Mouse (Mus musculus): ENCODE measurements around the gene Sacm1l. TPM values are rescaled to one million over a fixed set of nuclear protein-coding genes. Genes with fewer than 3 reads are reported as not detected.

The Sacm1l gene
- polyA plus RNA-seq, 1 experiment from 2014 or later = 36.7 TPM

- no peak overlapping the region for H3K9ac ChIP-seq
- no peak overlapping the region for H3K4me3 ChIP-seq
- H3K27ac ChIP-seq = no peak overlapping the region
- H3K36me3 ChIP-seq = peaks cover 60% of the 10 kb centered on the region
- H3K9me3 ChIP-seq (replicated peaks) = no peaks in the 10 kb centered on the region
- WGBS (ENCODE audit: insufficient replicate concordance) = 84% methylated on average over 5 of the region's 5 CpGs
- no peaks in the 10 kb centered on the region for H3K27me3 ChIP-seq (replicated peaks)
- H3K4me1 ChIP-seq = peaks cover 7% of the 10 kb centered on the region; the same call in 1 of the 2 replicates
- no peak for ATAC-seq
- no peak overlapping the region for H3K4me2 ChIP-seq
These were observed 18.6 kb upstream of the Sacm1l start for GRCm38 (mm10) chr9:123510926-123511325.

GRCm38 (mm10) chr9:123512482-123512881 is 17.1 kb upstream of the Sacm1l start:
- no peak for ATAC-seq
- no peak overlapping the region for H3K27ac ChIP-seq
- no peak overlapping the region for H3K4me2 ChIP-seq
- H3K9me3 ChIP-seq (replicated peaks) = no peaks in the 10 kb centered on the region
- H3K4me1 ChIP-seq = 0 out of 2 replicates have a peak, but pooled peaks cover 3% of the 10 kb centered on the region
- no peak overlapping the region for H3K4me3 ChIP-seq
- no peak overlapping the region for H3K9ac ChIP-seq
- H3K27me3 ChIP-seq (replicated peaks) = no peaks in the 10 kb centered on the region
- peaks cover 69% of the 10 kb centered on the region for H3K36me3 ChIP-seq
- WGBS (ENCODE audit: insufficient replicate concordance) = 79% methylated on average over 2 of the region's 2 CpGs

DNA sequence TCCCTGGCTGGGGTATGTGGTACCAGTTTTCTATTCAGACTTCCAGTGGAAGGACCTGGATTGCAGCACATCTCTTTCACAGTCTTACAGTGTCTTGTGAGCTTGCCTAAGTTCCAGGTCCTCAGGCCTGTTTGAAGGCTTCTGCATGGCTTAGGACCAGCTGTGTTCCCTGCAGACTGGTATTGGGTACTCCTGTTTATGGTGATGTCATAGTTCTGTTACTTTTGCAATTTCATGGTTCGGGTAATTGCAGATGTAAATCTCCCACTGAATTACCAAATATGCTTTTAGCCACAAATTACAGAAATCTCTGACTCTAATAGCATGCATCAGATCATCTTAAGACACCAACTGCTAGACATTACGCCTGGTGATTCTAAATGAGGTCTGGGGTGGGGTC is 14.5 kb upstream of the Sacm1l start:
- ATAC-seq = no peak
- Histone ChIP-seq H3K4me3 (no peak overlapping the region), H3K27me3 (replicated peaks) (no peaks in the 10 kb centered on the region), H3K9ac (no peak overlapping the region), H3K9me3 (replicated peaks) (no peaks in the 10 kb centered on the region), H3K4me1 (0 out of 2 replicates have a peak, but pooled peaks cover 7% of the 10 kb centered on the region), H3K4me2 (no peak overlapping the region), H3K36me3 (peaks cover 89% of the 10 kb centered on the region), H3K27ac (no peak overlapping the region)
- WGBS (ENCODE audit: insufficient replicate concordance) = 81% methylated on average over 2 of the region's 2 CpGs

- Histone ChIP-seq H3K27me3 (replicated peaks) (no peaks in the 10 kb centered on the region), H3K9me3 (replicated peaks) (no peaks in the 10 kb centered on the region), H3K9ac (no peak overlapping the region), H3K4me2 (no peak overlapping the region), H3K4me1 (peaks cover 10% of the 10 kb centered on the region; the same call in 1 of the 2 replicates), H3K36me3 (peaks cover 83% of the 10 kb centered on the region), H3K4me3 (no peak overlapping the region), H3K27ac (no peak overlapping the region)
- no peak for ATAC-seq
- WGBS (ENCODE audit: insufficient replicate concordance) = 87% methylated on average over 7 of the region's 7 CpGs
These were observed 12.7 kb upstream of the Sacm1l start for GRCm38 (mm10) chr9:123516641-123517385.

- no peak overlapping the region for H3K4me3 ChIP-seq
- no peak overlapping the region for H3K4me2 ChIP-seq
- peaks cover 10% of the 10 kb centered on the region; the same call in 1 of the 2 replicates for H3K4me1 ChIP-seq
- H3K9me3 ChIP-seq (replicated peaks) = no peaks in the 10 kb centered on the region
- WGBS (ENCODE audit: insufficient replicate concordance) = 59% methylated on average over 13 of the region's 13 CpGs
- ATAC-seq = 0 out of 2 replicates have a peak, but pooled peaks have one; percentile 23
- no peaks in the 10 kb centered on the region for H3K27me3 ChIP-seq (replicated peaks)
- no peak overlapping the region for H3K27ac ChIP-seq
- peaks cover 65% of the 10 kb centered on the region for H3K36me3 ChIP-seq
- H3K9ac ChIP-seq = no peak overlapping the region
These were observed 10.3 kb upstream of the Sacm1l start for GRCm38 (mm10) chr9:123518969-123519894.

DNA sequence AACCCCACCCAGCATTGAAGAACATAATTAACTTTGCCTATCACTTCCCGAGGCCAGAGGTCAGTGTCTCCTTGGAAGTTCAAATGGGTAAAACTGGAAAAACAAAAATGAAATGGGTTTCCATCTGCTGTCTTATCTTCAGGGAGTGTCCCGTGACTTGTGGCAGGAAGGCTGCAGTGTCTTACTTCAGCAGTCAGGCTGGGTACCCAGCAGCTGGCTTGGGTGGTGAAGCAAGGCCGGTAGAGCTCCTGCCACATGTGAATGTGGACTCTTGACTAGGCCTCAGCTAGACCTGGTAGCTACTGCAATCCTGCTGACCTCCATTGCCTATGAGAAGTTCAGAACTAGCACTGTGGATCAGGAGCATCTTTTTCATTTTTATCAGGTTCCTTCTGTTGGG is 8.8 kb upstream of the Sacm1l start:
- WGBS (ENCODE audit: insufficient replicate concordance) = 62% methylated on average over 3 of the region's 3 CpGs
- H3K4me2 ChIP-seq = no peak overlapping the region
- H3K9me3 ChIP-seq (replicated peaks) = no peaks in the 10 kb centered on the region
- H3K27me3 ChIP-seq (replicated peaks) = no peaks in the 10 kb centered on the region
- no peak for ATAC-seq
- no peak overlapping the region for H3K4me3 ChIP-seq
- peaks cover 18% of the 10 kb centered on the region for H3K4me1 ChIP-seq
- H3K36me3 ChIP-seq = peaks cover 59% of the 10 kb centered on the region
- H3K27ac ChIP-seq = no peak overlapping the region
- no peak overlapping the region for H3K9ac ChIP-seq

DNA sequence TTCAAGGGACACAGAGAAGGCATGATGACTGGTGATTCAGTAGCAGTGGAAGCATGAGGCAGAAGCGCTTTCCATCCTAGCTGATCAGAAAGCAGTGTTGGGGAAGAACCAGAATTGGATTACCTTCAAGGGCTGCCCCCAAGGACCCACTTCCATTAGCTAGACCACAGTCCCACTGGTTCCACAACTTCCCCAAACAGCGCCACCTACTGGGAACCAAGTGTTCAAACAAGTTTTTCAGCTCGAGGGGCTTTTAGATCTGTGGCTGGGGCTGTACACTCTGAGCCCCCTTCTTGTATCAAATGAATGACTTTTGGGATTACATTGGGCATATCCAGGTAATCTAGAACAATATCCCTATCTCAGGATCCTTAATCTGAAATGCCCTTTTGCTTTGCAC is 5.9 kb upstream of the Sacm1l start:
- Histone ChIP-seq H3K4me3 (no peak overlapping the region), H3K36me3 (peaks cover 29% of the 10 kb centered on the region), H3K27ac (no peak overlapping the region), H3K27me3 (replicated peaks) (no peaks in the 10 kb centered on the region), H3K4me2 (no peak overlapping the region), H3K4me1 (peaks cover 35% of the 10 kb centered on the region), H3K9ac (no peak overlapping the region), H3K9me3 (replicated peaks) (no peaks in the 10 kb centered on the region)
- no peak for ATAC-seq
- 26% methylated on average over 3 of the region's 3 CpGs for WGBS (ENCODE audit: insufficient replicate concordance)

DNA sequence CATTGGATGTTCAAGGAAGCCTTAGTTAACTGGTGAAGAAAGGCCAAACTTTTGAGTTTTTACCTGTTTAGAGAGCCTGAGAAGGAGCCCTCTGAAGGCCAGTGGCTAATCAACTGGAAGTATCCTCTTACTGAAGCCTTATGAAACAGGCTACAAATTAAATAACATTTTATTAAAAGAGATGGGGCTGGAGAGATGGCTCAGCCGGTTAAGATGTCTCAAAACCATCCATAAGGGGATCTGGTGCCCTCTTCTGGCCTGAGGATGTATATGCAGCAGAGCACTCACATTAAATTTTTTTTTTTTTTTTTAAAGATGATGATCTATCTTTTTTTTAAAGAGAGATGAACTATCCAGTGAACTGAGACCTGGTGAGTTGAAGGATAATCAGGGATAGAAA is 4.5 kb upstream of the Sacm1l start:
- no peak for ATAC-seq
- Histone ChIP-seq H3K4me3 (no peak overlapping the region), H3K27me3 (replicated peaks) (no peaks in the 10 kb centered on the region), H3K9me3 (replicated peaks) (no peaks in the 10 kb centered on the region), H3K4me2 (no peak overlapping the region), H3K4me1 (peaks cover 29% of the 10 kb centered on the region), H3K9ac (no peak overlapping the region), H3K36me3 (peaks cover 15% of the 10 kb centered on the region), H3K27ac (no peak overlapping the region)
- 0% methylated on average over 1 of the region's 1 CpGs for WGBS (ENCODE audit: insufficient replicate concordance)

GRCm38 (mm10) chr9:123526502-123526901 is 3.1 kb upstream of the Sacm1l start:
- no peak overlapping the region for H3K4me2 ChIP-seq
- no peak overlapping the region for H3K9ac ChIP-seq
- WGBS (ENCODE audit: insufficient replicate concordance) = 80% methylated on average over 5 of the region's 5 CpGs
- H3K27me3 ChIP-seq (replicated peaks) = no peaks in the 10 kb centered on the region
- H3K9me3 ChIP-seq (replicated peaks) = no peaks in the 10 kb centered on the region
- no peak overlapping the region for H3K4me3 ChIP-seq
- H3K36me3 ChIP-seq = 0 out of 2 replicates have a peak, but pooled peaks cover 5% of the 10 kb centered on the region
- peaks cover 36% of the 10 kb centered on the region for H3K4me1 ChIP-seq
- no peak for ATAC-seq
- H3K27ac ChIP-seq = no peak overlapping the region

- WGBS (ENCODE audit: insufficient replicate concordance) = 26% methylated on average over 6 of the region's 6 CpGs
- H3K9me3 ChIP-seq (replicated peaks) = no peaks in the 10 kb centered on the region
These were observed 1.3 kb upstream of the Sacm1l start for GRCm38 (mm10) chr9:123528087-123528925.

DNA sequence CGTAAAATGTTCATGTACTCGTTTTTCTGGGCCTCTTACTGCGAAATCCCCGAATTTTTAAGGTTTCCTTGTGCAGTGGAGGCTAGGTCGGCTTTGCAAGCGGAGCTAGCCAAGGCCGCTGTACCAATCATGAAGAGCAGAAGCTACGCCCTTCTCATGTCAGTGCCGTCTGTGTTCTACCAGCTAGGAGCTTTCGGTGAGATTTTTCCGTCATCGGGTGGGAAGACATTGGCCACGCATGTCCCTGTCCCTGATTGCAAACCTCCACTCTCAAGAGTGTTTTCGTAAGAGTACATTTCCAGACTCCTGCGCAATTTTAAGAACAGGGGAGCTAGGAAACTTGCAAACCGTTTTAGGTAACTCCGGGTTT is 648 bp upstream of the Sacm1l start:
- Histone ChIP-seq H3K4me3 (peak overlapping the region; percentile 91), H3K4me1 (peaks cover 55% of the 10 kb centered on the region), H3K27ac (peak overlapping the region; percentile 96), H3K9ac (peak overlapping the region; percentile 78), H3K27me3 (replicated peaks) (no peaks in the 10 kb centered on the region), H3K36me3 (no peaks in the 10 kb centered on the region), H3K9me3 (replicated peaks) (no peaks in the 10 kb centered on the region), H3K4me2 (peak overlapping the region; percentile 75)
- 2% methylated on average over 17 of the region's 17 CpGs for WGBS (ENCODE audit: insufficient replicate concordance)
- ATAC-seq = peak; percentile 56

More at GRCm38 (mm10) chr9:123528087-123528925, 1.3 kb upstream of the Sacm1l start:
- Histone ChIP-seq H3K36me3 (no peaks in the 10 kb centered on the region), H3K27ac (peak overlapping the region; percentile 96), H3K9ac (peak overlapping the region; percentile 78), H3K4me2 (peak overlapping the region; percentile 75), H3K27me3 (replicated peaks) (no peaks in the 10 kb centered on the region), H3K4me1 (peaks cover 53% of the 10 kb centered on the region), H3K4me3 (peak overlapping the region; percentile 91)
- ATAC-seq = no peak

Data from liver, embryonic 12.5 days (tissue).